Mouse (Mus musculus): ENCODE data around the gene Slc6a11.

Gene Slc6a11

GRCm38 (mm10) chr6:114264426-114264825, 133.4 kb downstream of the Slc6a11 start:
- DNase-seq (ENCODE audit: low read depth, low spot score) = no peak

DNA sequence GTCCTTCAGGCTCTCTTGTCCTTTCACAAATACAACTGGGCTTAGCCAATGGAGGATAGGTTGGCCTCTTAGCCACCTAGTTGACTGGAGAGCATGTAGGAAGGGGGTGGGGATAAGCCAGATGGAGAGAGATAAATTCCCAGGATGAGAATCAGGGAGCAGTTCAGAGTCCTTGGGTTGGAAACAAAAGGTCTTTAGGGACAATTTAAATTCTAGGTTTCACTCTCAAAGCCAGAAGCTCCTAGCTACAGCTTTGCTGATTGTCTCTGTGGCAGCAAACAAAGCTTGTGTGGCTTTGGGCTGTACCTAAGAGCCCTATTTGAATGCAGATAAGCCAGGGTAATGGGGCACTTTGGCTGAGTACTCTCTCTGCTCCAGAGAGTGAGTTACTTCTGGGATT, 135.2 kb downstream of the Slc6a11 start:
- no peak for DNase-seq (ENCODE audit: low read depth, low spot score)

DNA sequence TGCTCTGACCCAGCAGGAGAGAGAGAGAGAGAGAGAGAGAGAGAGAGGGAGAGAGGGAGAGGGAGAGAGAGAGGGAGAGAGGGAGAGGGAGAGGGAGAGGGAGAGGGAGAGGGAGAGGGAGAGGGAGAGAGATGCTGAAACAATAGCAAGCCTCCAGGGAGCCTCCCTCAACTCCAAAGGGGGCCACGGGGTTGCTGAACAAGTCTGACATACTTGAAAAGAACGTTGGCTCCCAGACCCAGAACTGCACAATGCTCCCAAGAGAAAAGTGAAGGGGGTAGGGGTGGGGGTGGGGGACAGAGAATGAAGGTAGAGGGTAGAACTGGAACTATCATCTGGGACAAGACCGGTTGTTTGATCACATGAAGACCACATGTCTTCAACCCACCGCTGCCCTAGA, 136.9 kb downstream of the Slc6a11 start:
- no peak for DNase-seq (ENCODE audit: low read depth, low spot score)

DNA sequence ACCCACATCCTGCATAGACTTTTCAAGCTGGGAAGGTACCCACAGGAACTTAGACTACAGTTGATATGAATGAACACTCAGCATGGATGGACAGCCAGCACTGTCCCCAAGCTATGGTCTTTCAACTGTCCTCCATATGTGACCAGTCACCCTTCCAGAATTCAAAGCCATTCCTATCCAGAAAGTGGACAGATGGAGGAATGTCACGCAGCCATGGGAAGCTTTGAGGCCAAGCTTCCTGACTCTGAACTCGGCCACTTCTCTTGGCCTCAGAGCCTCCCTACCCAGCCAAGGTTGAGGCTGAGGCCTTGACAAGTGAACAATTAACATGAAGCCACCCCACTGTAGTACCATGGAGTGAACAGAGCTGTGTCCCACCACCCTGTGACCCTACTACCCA, 138.5 kb downstream of the Slc6a11 start:
- DNase-seq (ENCODE audit: low read depth, low spot score) = no peak

GRCm38 (mm10) chr6:114270799-114271198, 139.8 kb downstream of the Slc6a11 start:
- no peak for DNase-seq (ENCODE audit: low read depth, low spot score)

- DNase-seq (ENCODE audit: low read depth, low spot score) = peak; percentile 6
These were observed 141.2 kb downstream of the Slc6a11 start for GRCm38 (mm10) chr6:114272279-114272678.

DNA sequence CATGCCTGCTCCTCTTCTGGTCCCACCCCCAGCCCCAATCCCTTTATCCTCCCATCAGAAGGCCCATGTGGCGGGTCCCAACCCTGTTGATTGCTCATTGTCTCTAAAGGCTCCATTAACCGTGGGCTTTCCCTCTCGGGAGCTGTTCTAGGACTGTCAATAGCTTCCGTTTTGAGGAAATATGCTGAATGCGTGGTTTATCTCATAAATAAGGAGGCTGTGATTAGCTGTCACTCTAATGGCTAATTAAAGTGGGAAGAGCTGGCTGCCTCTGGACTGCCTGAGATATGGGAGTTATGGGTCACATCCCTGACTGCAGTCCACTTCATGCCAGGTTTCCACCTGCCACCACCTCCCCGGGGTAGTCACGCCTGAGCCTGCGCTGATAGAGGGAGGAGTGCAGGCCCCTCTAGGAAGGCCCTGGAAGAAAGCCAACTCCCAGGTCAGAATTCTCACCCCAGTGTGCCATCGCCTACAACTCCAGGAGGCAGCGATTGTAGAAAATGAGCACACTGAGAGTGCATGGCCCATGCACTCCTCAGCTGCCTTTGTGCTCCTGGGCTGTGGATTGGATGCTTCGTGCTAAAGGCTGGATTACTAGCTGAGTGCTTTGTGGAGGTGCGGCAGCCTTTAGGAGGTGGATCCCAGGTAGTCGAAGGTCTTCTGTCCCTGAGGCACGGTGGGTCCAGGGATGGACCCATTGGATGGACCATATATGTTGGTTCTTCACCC, 143.1 kb downstream of the Slc6a11 start:
- no peak for DNase-seq (ENCODE audit: low read depth, low spot score)

- DNase-seq (ENCODE audit: low read depth, low spot score) = no peak
These were observed 144.8 kb downstream of the Slc6a11 start for GRCm38 (mm10) chr6:114275800-114276199.

- DNase-seq (ENCODE audit: low read depth, low spot score) = no peak
These were observed 151.6 kb downstream of the Slc6a11 start, which contains the start of gene Slc6a1 for GRCm38 (mm10) chr6:114282469-114283277. Gene Slc6a1, plus strand, starts transcription at chr6:114282635.

- DNase-seq (ENCODE audit: low read depth, low spot score) = no peak
These were observed 152.3 kb downstream of the Slc6a11 start for GRCm38 (mm10) chr6:114283278-114283770.

DNA sequence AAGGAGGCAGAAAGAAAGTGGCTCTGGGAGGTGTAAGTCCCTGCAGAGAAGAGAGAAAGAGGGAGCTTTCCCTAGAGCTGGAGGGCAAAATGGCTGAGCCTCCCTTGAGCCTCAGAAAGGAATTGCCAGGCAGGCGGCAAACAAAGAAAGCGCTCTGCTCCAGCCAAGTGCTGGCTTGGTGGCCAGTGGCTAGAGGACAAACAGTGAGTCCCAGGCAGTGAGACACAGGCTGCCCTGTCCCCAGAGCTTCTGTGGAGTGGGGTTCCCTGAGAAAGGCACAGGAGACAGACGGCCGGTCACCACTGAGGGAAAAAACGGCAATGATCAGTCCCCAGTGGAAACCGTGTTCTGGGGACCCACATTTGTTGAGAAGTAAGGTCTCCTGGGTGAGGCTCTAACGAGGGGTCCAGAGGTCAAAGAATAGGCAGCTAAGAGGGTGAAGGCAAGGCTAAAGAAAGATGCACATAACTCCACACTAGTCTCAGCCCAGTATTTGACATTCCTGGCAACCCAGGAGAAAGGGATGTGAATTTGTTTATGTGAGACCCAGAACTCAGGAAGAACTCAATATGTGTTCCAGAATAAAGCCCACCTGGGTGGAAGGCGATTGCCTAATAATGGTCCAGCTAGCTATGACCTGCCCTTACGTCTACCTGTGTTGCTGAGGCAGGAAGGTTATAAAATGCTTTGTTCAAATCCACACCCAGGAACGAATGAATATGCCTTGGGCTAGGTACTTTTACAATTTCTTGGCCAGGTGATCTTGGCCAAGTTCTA, 153.1 kb downstream of the Slc6a11 start:
- DNase-seq (ENCODE audit: low read depth, low spot score) = no peak

DNA sequence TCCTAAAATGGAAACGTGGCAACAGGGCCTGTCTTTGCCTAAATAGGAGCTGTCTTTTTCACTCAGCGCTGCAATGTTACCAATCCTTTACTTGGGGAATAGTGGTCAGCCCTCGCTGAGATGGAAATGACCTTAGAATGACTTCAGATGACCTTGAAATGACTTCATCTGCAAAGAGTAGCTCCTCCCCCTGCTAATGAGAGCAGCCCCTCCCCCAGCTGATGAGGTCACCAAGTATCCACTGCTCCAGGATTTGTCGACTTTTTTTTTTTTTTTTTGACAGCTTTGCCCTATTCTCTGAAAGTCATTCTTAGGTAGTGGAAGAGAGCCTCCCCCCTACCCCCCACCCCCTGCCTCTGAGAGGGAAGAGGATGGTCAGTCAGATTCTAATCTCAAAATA, 154.4 kb downstream of the Slc6a11 start:
- DNase-seq (ENCODE audit: low read depth, low spot score) = no peak

DNA sequence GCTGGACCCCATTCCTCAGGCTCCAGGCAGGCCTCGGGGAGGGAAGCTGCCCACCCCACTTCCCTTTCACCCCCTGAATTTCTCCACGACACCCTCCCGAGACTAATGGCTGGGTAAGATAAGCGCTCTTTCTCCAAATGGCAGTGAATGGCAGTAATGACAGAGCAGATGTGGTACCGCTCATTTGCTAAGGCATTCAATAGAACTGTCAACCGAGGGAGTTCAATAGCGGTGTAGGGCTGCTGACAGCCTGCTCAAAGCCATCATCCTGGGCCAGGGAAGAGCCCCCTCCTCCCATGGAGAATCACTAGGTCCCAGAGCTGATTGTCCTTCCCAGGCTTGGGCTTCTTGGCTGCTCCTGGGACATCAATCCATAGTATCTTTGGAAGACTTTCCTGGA, 158.1 kb downstream of the Slc6a11 start:
- no peak for DNase-seq (ENCODE audit: low read depth, low spot score)

DNA sequence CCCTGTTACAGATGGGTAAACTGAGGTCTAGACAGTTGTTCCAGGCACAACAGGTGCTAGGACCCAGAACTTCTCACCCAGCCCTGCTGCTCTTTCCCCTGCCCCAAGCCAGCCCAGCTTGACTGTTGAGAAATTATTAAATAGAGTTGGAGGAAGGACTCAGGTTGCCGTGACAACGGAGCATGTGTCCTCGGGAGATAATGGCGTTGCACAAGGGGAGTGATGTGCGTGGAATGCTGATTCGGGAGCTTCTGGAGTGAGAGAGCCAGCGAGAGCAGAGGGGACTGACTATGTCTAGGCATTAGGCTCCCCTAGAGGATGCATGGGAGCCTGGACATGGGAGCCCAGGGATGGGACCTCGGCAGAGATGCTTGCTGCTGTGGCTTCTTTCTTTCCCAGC, 159.1 kb downstream of the Slc6a11 start:
- no peak for DNase-seq (ENCODE audit: low read depth, low spot score)

- no peak for DNase-seq (ENCODE audit: low read depth, low spot score)
These were observed 159.9 kb downstream of the Slc6a11 start for GRCm38 (mm10) chr6:114290929-114291328.

- no peak for DNase-seq (ENCODE audit: low read depth, low spot score)
These were observed 160.4 kb downstream of the Slc6a11 start for GRCm38 (mm10) chr6:114291396-114291795.

GRCm38 (mm10) chr6:114293511-114293910, 162.5 kb downstream of the Slc6a11 start:
- no peak for DNase-seq (ENCODE audit: low read depth, low spot score)

- no peak for DNase-seq (ENCODE audit: low read depth, low spot score)
These were observed 164.0 kb downstream of the Slc6a11 start for GRCm38 (mm10) chr6:114295086-114295485.

GRCm38 (mm10) chr6:114297260-114298002, 166.4 kb downstream of the Slc6a11 start:
- no peak for DNase-seq (ENCODE audit: low read depth, low spot score)
